Mouse (Mus musculus): Measurements from ENCODE around the gene Pnpla8.
"Not testable (repeated sequence)": the region's sequence is repeated elsewhere in the genome, so short reads cannot be mapped to it uniquely, and the experiment has no call there.

The Pnpla8 gene

GRCm38 (mm10) chr12:44274125-44274835 is 53.1 kb downstream of the Pnpla8 start:
- DNase-seq, result peak; percentile 84

DNA sequence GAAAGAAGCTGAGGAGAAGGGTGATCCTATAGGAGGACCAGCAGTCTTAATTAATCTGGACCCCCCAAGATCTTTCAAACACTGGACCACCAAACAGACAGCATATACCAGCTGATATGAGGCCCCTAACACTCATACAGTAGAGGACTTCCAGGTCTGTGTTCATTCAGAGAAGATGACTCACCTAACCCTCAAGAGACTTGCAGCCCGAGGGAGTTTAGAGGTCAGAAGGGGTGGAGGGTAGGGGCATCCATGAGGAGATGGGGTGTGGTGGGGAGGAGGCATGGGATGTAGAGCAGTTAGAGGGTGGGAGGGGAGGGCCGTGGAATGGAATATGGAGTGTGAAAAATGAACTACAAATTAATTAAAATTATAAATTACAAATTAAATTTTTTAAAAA is 59.0 kb downstream of the Pnpla8 start:
- not testable (repeated sequence) for DNase-seq

GRCm38 (mm10) chr12:44281534-44281933 is 60.4 kb downstream of the Pnpla8 start:
- no peak for DNase-seq

DNA sequence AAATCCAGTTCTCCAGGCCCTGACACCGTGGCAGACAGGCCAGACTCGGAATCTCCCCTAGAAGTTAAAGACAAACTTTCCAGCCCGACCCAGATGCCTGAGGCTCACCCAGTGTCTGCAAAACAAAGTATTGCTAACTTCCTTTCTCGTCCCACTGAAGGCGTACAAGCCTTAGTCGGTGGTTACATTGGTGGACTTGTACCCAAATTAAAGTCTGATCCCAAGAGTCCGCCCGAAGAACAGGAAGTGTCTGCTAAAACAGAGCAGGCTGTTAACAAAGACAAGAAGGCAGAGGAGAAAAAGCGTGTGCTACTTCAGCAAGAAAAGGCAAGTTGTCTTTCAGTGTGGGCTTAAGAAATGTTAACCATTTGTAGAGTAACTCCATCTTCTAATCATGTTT is 62.2 kb downstream of the Pnpla8 start:
- DNase-seq, result no peak

DNA sequence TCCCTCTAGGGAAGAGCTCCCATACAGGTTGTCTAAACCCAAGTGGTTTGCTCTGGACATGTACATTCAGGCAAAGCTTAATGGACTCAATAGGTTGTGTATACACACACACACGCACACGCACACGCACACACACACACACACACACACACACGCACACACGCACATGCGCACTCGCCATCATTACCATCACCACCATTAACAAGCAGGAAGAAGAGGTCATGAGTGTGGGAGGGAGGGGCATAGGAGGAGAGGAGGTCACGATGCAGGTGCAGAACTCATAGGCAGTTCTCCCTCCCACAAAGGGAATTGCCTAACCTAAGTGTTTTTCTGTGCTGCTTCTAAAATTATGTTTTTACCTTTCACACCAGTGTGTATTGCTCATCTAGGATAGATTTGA is 65.8 kb downstream of the Pnpla8 start:
- DNase-seq, result no peak

DNA sequence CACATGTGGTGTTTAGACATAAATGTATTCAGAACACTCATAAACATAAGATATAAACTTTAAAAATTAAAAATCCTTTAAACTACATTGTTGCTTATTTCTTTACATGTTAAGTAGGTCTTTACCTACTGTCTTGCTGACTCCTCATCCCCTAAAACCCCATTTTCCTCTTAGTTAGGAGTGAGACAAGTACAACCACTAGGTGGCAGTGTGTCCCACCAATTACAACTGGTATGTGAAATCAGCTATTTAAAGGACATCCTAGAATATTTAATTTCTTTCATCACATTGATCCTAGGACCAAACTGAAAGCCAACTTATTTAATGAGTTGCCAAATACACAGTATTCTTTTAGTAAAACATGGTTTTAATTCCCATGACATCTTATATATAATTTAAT is 71.1 kb downstream of the Pnpla8 start:
- DNase-seq, result peak; percentile 75

- DNase-seq, result no peak
Observed at GRCm38 (mm10) chr12:44300793-44301192, 79.6 kb downstream of the Pnpla8 start.

DNA sequence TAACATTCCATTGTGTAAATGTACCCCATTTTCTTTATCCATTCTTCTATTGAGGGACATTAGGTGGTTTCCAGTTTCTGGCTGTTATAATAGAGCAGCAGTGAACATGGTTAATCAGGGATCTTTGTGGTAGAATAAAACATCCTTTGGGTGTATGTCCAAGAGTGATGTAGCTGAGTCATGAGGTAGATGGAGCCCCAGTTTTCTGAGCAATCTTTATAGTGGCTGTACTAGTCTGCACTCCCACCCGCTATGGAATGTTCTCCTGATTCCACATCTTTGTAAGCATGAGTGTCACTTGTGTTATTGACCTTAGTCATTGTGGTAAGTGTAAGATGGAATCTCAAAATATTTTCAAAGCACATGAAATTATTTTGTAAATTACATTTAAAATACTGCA is 82.8 kb downstream of the Pnpla8 start:
- no peak for DNase-seq

- DNase-seq, result no peak
Observed at GRCm38 (mm10) chr12:44304869-44305268, 83.7 kb downstream of the Pnpla8 start.

DNA sequence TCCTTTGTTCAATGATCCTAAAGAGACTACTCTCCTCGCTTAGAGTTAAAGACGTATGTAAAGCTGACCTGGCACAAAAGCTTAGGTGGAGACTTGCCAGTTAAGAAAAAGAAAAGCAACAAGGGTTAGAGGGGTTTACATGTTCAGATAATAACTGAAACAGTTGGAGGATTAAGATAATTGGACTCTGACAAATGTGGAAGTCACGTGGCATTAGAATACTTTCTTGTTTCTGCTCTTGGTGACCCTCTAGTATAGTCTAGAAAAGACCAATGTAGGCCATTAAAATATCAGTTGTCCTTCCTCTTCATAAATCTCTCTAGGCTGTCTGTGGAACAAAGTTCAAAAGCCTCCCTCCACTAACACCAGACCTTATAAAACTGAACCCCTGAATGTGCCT is 87.1 kb downstream of the Pnpla8 start:
- DNase-seq, result no peak

GRCm38 (mm10) chr12:44315212-44315611 is 94.0 kb downstream of the Pnpla8 start:
- no peak for DNase-seq

DNA sequence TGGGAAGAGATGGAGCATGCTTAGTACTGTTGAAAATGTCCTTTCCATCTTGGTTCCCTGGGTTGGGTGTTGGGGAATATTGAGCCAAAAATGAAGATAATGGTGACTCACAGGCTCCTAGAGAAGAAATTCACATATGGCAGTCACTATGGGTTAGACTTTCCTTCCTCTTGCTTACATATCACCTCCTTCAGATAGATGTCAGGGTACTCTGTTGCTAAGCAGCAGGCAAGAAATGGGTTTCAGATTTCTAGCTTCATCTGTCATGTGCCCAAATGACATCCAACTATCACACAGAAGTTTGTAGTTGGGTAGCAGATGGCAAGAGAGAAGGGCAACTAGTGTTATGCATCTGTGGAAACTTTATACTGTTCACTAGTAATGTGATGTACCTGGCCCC is 103.9 kb downstream of the Pnpla8 start:
- DNase-seq, result no peak

DNA sequence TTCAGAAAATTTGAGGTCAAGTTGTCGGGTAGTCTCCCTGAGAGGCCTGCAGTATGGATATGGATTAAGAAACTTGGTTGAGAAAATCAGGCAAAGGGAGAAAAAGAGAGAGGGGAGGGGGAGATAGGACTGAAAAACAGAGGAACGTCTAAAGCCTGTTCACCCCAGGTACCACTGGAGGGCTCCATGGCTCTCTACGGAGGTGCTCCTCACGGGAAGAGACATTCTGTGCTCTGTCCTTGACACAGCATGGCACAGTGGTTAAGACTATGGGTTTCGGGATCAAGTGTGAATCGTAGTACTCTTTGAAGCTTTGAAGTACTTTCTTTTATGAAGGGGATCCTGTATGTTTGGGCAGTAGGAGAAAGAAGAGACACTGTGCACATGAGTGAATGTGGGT is 106.3 kb downstream of the Pnpla8 start:
- DNase-seq, result no peak

GRCm38 (mm10) chr12:44328381-44329315 is 107.5 kb downstream of the Pnpla8 start, which contains the start of gene Nrcam:
Nrcam (plus strand) TSS chr12:44328885.
- peak; percentile 11 for DNase-seq

DNA sequence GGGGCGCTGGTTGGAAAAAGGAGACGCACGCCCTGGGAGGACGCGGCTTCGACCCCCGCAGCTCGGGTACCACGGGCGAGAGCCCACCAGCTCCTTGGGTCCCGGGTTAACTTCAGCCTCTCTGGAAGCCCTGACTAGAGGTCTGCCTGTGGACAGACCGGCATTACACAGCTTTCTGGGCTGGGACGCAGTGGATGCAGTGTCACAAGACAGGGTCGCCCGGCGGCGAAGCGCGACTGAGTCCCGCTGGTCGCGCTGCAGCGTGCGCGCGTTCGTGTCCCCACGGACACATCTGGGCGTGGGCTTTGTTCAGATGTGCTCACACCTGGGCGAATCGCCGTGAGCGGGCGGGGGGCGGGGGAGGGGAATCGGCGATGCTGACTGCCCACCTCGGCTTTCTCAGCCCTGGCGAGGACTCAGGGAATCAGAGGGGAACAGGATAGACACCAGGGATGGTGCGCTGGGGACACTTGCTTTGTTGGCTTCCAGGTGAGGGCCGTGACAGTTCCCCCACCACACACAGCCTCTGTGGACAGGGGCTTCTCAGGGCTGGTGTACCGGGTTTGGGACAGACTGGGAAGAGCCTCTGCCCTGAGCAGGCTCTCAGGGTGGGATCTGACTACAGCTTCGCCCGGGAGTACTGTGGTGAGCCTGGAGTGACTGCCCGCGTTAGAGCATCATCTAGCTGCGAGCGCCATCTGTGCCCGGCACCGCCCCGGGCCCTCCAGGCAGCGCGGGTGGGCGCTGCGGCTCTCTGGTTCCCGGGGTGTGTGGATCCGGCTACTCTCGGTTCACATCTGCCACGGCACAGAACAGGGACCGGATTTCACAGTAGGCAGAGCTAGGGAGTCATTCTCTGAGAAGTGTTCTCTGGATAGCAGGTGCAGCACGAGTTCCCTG is 108.4 kb downstream of the Pnpla8 start:
- no peak for DNase-seq

GRCm38 (mm10) chr12:44330216-44330719 is 109.1 kb downstream of the Pnpla8 start:
- no peak for DNase-seq

DNA sequence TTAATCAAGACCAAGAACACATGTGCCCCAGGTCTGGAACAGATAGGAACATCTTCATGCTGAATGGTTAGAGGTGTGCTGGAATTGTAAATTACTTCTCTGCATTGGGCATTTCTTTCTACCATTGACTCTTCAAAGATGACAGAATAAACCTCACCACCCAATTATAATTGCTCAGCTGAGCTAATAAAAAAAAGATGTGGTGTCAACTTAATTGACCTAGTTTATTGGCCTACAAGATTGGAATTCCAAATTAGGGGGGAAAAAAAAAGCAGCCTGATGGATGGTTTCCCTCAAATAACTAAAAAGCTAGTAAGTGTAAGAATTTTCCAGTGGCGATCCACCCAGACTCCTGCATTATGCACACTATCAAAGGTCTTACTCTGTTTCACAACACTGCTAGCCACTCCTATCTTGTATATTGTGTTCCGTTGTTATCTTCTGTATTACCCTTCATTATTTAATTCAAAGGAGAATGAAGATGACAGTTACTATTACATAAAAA is 116.0 kb downstream of the Pnpla8 start:
- no peak for DNase-seq

DNA sequence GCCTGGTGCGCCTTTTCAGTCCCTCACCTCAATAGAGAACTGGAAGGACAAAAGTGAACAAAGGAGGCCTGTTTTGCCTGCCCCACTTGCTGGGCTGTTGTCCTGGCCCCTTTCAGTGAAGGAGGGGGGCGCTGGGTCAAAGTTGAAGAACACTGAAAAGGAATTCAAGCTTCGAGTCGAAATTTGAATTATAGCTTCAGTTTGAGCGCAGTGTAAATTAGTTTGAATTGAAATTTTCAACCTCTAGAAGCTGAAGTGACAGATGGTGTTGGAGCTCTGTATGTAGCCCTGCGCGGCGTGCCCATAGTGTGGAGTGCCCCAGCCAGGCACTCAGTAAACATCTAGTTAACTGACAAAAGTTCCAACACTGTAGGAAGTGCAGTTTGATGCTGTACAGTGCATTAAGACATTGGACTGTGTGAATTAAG is 117.0 kb downstream of the Pnpla8 start:
- no peak for DNase-seq

- no peak for DNase-seq
Observed at GRCm38 (mm10) chr12:44344075-44344474, 122.9 kb downstream of the Pnpla8 start.

- no peak for DNase-seq
Observed at GRCm38 (mm10) chr12:44345251-44345650, 124.1 kb downstream of the Pnpla8 start.

DNA sequence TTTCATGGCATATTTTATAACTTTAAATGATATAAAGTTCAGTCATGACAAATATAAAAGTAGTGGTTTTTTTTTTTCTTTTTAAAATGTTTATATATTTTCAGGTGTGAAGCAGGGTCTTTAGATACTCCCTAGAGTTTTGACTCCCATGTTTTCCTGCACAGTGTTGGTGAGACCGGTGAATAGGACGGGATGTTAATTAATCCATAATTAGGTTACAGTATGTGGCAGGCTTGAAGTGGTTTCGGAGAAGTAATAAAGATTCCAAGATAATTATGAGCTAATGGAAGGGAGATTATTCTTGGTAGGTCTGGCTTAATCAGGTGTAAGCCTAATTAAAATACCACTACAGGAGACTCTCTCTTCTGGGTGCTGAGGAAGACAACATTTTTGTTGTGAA is 125.0 kb downstream of the Pnpla8 start:
- no peak for DNase-seq

- DNase-seq, result no peak
Observed at GRCm38 (mm10) chr12:44355116-44355515, 133.9 kb downstream of the Pnpla8 start.

DNA sequence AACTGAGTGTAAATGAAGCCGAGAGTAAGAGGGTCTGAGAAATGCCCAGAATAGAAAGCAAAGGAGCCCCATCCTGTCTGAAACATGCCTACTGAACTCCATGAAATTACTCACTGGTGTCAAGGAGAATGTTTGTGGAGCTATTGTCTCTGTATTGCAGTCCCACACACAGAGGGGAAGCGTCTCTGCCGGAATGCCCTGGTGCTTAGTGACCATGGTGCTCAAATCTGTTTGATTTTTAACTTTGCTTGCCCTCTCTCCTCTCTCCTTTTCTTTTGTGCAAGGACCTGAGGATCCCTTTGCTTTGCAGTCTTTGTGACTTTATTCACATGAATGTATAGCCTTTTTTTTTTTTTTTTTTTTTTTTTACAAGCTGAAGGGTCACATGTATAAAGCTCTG is 136.3 kb downstream of the Pnpla8 start:
- DNase-seq, result no peak
